Mouse (Mus musculus) ES-E14 (cell line): ENCODE measurements around the gene Slc7a11.

Experiments
- CHD2 ChIP-seq: IDR thresholded peaks from 2 replicates; pipeline ENCODE4 v1.6.1; 2014; ENCODE audit warnings: mild to moderate bottlenecking, low read depth, low read length, inconsistent platforms
- ZNF384 ChIP-seq: IDR thresholded peaks from 2 replicates; pipeline ENCODE4 v1.6.1; 2012; ENCODE audit warnings: low read depth, low read length, inconsistent platforms

GRCm38 (mm10) chr3:49928509-49929263 lies 514.7 kb downstream of the Slc7a11 start:
- TF ChIP-seq ZNF384 (no peak), CHD2 (no peak)
